Mouse (Mus musculus) liver, embryonic 14.5 days (tissue): ENCODE measurements around the gene A930004D18Rik. TPM values are rescaled to one million over a fixed set of nuclear protein-coding genes. Genes with fewer than 3 reads are reported as not detected.

Source experiments
- ATAC-seq: fragments of 200-750 bp; cut with Nextera tagmentation; 2 replicates; pipeline ENCODE4 v1.8.0; 2017; ENCODE audit warnings: moderate number of reproducible peaks, mild to moderate bottlenecking, moderate library complexity; ENCODE audit not compliant: insufficient read depth
- DNase-seq, 3 experiments: peaks; one replicate each; pipeline ENCODE4 v3.0.0-alpha.2; 2012 to 2013; ENCODE audit warnings: low read depth in 3 of 3, low spot score in 3 of 3
- H3K27ac ChIP-seq: fragments of 300-500 bp; sonication (generic); 2 replicates; pipeline ENCODE4 v1.5.1; 2014; ENCODE audit warnings: moderate library complexity, mild to moderate bottlenecking, control low read depth, inconsistent platforms
- H3K27me3 ChIP-seq: fragments of 300-500 bp; sonication (generic); 2 replicates; pipeline ENCODE4 v1.6.1; 2014; ENCODE audit warnings: mild to moderate bottlenecking, low read length, moderate library complexity; ENCODE audit not compliant: control insufficient read depth, insufficient read depth
- H3K36me3 ChIP-seq: fragments of 300-500 bp; sonication (generic); replicated peaks from 2 replicates; pipeline ENCODE4 v1.6.1; 2014; ENCODE audit warnings: low read depth; ENCODE audit not compliant: control insufficient read depth, insufficient read depth
- H3K4me1 ChIP-seq, 2 experiments: fragments of 200-500 bp in 1 of 2; fragments of 300-500 bp in 1 of 2; sonication (generic) in 1 of 2; replicated peaks; 2 replicates each; pipeline ENCODE4 v1.6.1; 2012 to 2014; ENCODE audit warnings: antibody characterized with exemption in 1 of 2, inconsistent platforms in 1 of 2, low read length in 1 of 2; ENCODE audit not compliant: control insufficient read depth in 2 of 2, insufficient read depth in 2 of 2
- H3K4me2 ChIP-seq: fragments of 300-500 bp; sonication (generic); 2 replicates; pipeline ENCODE4 v1.6.1; 2014; ENCODE audit warnings: low read depth, mild to moderate bottlenecking, control low read depth, moderate library complexity
- H3K4me3 ChIP-seq, 2 experiments: fragments of 200-500 bp in 1 of 2; fragments of 300-500 bp in 1 of 2; sonication (generic) in 1 of 2; 2 replicates each; pipeline ENCODE4 v1.5.1; 2012 to 2014; ENCODE audit warnings: low read depth in 2 of 2, low read length in 2 of 2, mild to moderate bottlenecking in 2 of 2, control low read depth in 1 of 2, inconsistent platforms in 1 of 2, moderate library complexity in 1 of 2; ENCODE audit not compliant: insufficient read depth in 1 of 2
- H3K9ac ChIP-seq: fragments of 300-500 bp; sonication (generic); replicated peaks from 2 replicates; pipeline ENCODE4 v1.6.1; 2014; ENCODE audit warnings: mild to moderate bottlenecking, control low read depth, moderate library complexity
- H3K9me3 ChIP-seq: fragments of 300-500 bp; sonication (generic); 2 replicates; pipeline ENCODE4 v1.6.1; 2016; ENCODE audit warnings: low read length, mixed read lengths; ENCODE audit not compliant: control insufficient read depth
- CTCF ChIP-seq: IDR thresholded peaks from 2 replicates; pipeline ENCODE4 v1.5.1; 2016; ENCODE audit warnings: antibody characterized with exemption, low read depth, control low read depth
- EP300 ChIP-seq: IDR thresholded peaks from 2 replicates; pipeline ENCODE4 v1.6.1; 2016; ENCODE audit warnings: antibody characterized with exemption, low read depth
- WGBS: fragments of 180-500 bp; shearing (Covaris S2); extraction: QIAGEN DNeasy Blood & Tissue Kit; methylation state at CpG from one replicate; pipeline ENCODE4 v1.1.7; 2014; ENCODE audit not compliant: insufficient replicate concordance; 5-methylcytosine and 5-hydroxymethylcytosine counted together
- polyA plus RNA-seq, 2 experiments: library from polyadenylated mRNA; depleted of rRNA in 1 of 2; stranded (reverse) in 1 of 2; unstranded in 1 of 2; fragments of >200 nt; fragmentation: Nextera tagmentation in 1 of 2; extraction: Ambion mirVana in 1 of 2; gene quantifications; 2 replicates each; pipeline versions ENCODE4 v1.2.1 to v1.2.3; 2012 to 2014

Gene A930004D18Rik
- polyA plus RNA-seq, 2 experiments, result 0.36 to 0.48 TPM

DNA sequence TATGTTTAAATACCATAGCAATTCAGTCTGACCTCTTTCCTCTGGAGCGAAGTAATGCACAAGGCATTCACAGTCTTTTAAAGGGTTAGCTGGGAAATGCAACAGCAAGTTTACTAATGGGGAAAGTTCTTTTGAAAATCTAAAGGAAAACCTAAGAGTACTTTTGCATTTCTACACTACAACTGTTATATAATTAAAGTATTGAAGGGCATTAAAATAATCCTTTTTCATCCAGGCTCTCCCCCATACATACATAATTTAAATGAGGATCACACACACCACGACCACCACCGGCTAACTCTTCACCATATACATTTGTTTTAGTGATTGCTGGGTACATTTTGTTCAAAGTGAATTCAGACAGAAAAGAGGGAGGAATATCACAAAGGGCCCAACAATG is 15.0 kb upstream of the A930004D18Rik start:
- WGBS, result 74% methylated on average over 3 of the region's 3 CpGs
- TF ChIP-seq EP300, result no peak
- no peak for TF ChIP-seq CTCF
- Histone ChIP-seq H3K4me2 (no peak overlapping the region), H3K27ac (no peak overlapping the region), H3K9me3 (no peaks in the 10 kb centered on the region), H3K4me3 (no peak overlapping the region), H3K36me3 (no peaks in the 10 kb centered on the region), H3K27me3 (peaks cover 46% of the 10 kb centered on the region), H3K9ac (no peak overlapping the region), H3K4me1 (peaks cover 5 to 10% of the 10 kb centered on the region in 2 experiments)
- DNase-seq, result no peak
- no peak for ATAC-seq

DNA sequence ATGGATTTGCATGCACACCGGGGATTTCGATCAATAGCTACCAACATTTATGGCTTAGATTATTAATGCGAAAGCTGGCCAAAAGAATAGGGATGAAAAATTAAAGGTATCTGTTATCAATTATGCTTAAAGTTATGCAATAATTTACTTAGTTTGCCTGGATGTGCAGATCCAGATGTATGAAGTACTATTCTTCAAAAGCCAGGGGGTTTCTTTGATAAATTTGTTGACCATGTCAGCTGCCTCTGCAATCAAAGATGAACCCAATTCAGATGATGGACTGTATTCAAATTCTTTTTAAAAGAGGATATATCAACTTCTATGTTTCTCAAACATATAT is 14.3 kb upstream of the A930004D18Rik start:
- Histone ChIP-seq H3K4me2 (no peak overlapping the region), H3K9ac (no peak overlapping the region), H3K27me3 (peaks cover 53% of the 10 kb centered on the region), H3K27ac (no peak overlapping the region), H3K4me3 (no peak overlapping the region), H3K36me3 (no peaks in the 10 kb centered on the region), H3K9me3 (no peaks in the 10 kb centered on the region), H3K4me1 (peaks cover 5 to 10% of the 10 kb centered on the region in 2 experiments)
- TF ChIP-seq EP300, result no peak
- no peak for TF ChIP-seq CTCF
- DNase-seq, result no peak
- whole genome bisulfite sequencing, result 73% methylated on average over 3 of the region's 3 CpGs
- no peak for ATAC-seq

DNA sequence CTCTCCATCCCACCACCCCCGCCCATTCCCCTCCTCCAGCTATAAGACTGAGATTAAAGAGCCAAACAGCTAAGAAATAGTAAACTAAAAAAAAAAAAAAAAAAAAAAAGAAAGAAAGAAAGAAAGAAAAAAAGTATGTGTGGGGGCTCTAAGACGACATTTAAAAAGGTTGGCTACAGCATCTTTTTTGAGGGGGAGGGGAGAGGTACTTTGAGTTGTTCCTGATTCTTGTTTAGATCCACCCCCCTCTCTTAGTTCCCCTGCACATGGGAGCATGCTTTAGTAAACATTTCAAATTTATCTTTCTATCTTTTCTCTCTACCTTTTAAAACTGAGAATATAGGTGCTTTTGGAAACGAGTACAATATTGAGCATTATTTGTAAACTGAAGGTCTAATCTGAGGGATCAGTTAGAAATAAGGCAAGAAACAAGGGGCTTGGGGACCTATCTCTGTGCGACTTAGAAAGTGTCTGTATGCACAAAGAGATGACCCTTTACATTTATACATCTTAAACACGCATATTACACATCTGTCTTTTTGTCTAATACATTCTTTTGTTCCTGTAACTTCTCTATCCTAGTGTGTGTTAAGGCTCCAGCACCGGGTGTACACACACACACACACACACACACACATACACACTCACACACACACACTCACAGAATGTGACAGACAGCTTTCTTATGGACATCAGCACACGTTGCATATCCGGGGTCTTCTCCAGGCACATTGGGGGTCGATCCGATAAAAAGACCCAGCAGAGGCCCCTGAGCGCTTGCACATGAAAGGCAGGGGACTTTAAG is 13.7 kb upstream of the A930004D18Rik start:
- no peak for ATAC-seq
- Histone ChIP-seq H3K9ac (no peak overlapping the region), H3K4me2 (peak overlapping the region; percentile 70), H3K27ac (no peak overlapping the region), H3K9me3 (no peaks in the 10 kb centered on the region), H3K36me3 (no peaks in the 10 kb centered on the region), H3K27me3 (peaks cover 59% of the 10 kb centered on the region), H3K4me3 (no peak overlapping the region), H3K4me1 (peaks cover 5 to 10% of the 10 kb centered on the region in 2 experiments)
- 43% methylated on average over 11 of the region's 11 CpGs for WGBS
- TF ChIP-seq CTCF, result no peak
- TF ChIP-seq EP300, result no peak
- DNase-seq, result no peak

- TF ChIP-seq EP300, result no peak
- no peak for TF ChIP-seq CTCF
- Histone ChIP-seq H3K36me3 (no peaks in the 10 kb centered on the region), H3K4me2 (peak overlapping the region; percentile 70), H3K9ac (peak overlapping the region; percentile 13), H3K27ac (no peak overlapping the region), H3K27me3 (peaks cover 66% of the 10 kb centered on the region), H3K4me3 (peak overlapping the region in 1 of 2 experiments; percentile 16; a peak in 1 of 4 replicates), H3K4me1 (peaks cover 5 to 10% of the 10 kb centered on the region in 2 experiments), H3K9me3 (no peaks in the 10 kb centered on the region)
- DNase-seq (no peak), ATAC-seq (no peak)
- WGBS, result 14% methylated on average over 10 of the region's 10 CpGs
These were observed 13.0 kb upstream of the A930004D18Rik start for GRCm38 (mm10) chr2:18050541-18050985.

DNA sequence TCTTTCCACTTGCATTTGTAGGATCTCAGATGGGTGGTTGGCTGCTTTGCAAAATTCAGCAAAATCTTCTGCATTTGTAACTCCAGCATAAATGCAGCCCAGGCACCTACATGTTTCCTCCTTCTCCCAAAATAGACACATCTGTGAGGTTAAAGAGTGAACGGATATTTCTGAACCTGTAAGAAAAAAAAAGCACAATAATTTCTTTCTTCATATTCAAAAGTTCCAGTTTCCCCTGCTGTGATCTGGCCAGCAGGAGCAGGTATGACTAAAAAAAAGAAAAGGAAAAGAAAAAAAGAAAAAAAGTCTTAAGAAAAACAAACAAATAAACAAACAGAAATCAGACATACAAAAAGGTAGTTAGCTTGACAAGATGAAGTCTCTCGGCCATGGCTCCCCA is 12.5 kb upstream of the A930004D18Rik start:
- 21% methylated on average over 2 of the region's 2 CpGs for WGBS
- H3K36me3 ChIP-seq, result no peaks in the 10 kb centered on the region
- no peak overlapping the region for H3K4me3 ChIP-seq
- H3K27me3 ChIP-seq, result peaks cover 71% of the 10 kb centered on the region
- no peak for DNase-seq
- H3K4me2 ChIP-seq, result peak overlapping the region; percentile 70
- no peak for ATAC-seq
- TF ChIP-seq EP300 (no peak), CTCF (no peak)
- no peak overlapping the region for H3K9ac ChIP-seq
- peaks cover 2 to 8% of the 10 kb centered on the region in 2 experiments for H3K4me1 ChIP-seq
- no peak overlapping the region for H3K27ac ChIP-seq
- H3K9me3 ChIP-seq, result no peaks in the 10 kb centered on the region
